Mouse (Mus musculus) C2C12 (cell line): Measurements from ENCODE around the gene Uhrf2.

ENCODE experiments used
- CTCF ChIP-seq: IDR thresholded peaks from one replicate; pipeline ENCODE4 v1.5.1; 2011; ENCODE audit not compliant: control insufficient read depth, insufficient read depth, insufficient read length
- MAX ChIP-seq: IDR thresholded peaks from one replicate; pipeline ENCODE4 v1.6.1; 2011; ENCODE audit warnings: mild to moderate bottlenecking, control low read depth
- MYOG ChIP-seq: IDR thresholded peaks from one replicate; pipeline ENCODE4 v1.6.1; 2011; ENCODE audit not compliant: control insufficient read depth, insufficient read length; ENCODE audit errors: extremely low read depth

DNA sequence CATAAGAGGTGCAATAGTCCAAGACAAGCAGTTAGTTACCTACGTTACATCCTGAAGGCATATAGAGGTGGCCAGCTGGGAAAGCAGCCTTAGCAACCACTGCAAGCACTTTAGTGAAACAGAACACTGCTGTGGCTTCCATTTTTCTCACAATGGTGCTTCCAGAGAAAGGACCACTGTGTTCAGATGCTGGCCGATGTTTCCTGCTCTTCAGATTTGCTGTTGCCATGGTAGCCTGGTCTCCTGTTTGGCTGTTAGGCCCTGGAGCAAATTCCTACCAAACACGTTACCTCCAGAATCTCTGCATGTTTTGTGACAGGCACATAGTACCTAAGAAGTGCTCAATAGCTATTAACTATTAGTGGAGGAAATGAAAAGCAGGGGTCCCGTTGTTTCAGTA lies 66.7 kb downstream of the Uhrf2 start:
- TF ChIP-seq MAX (no peak), CTCF (no peak), MYOG (no peak)
